9 mouse cellular contexts compared by ENCODE assay signal in genomic region chr6:4746036-4746695, GRCm38 (mm10). TPM values are rescaled to one million over a fixed set of nuclear protein-coding genes. Genes with fewer than 3 reads are reported as not detected.
DNase-seq lines count a peak whose midpoint lies in the region; ATAC-seq lines count a peak whose summit lies in the region.
"Had no signal": no experiment of that assay in that cellular context is flagged by ENCODE, and none has a peak within 500 bp of the region (broad histone marks: within the 10 kb centered on the region; RNA-seq: fewer than 3 reads in every experiment).

No protein-coding gene starts in this region.

- ATAC-seq in heart, embryonic 15.5 days (replicated peaks; ENCODE audit: insufficient number of reproducible peaks, insufficient read depth, low FRiP score, low read depth): no peak
- no peak for ATAC-seq in liver, embryonic 13.5 days (ENCODE audit: low read depth)

- peak overlapping the region; percentile 66 for H3K9ac ChIP-seq in heart, embryonic 15.5 days
- H3K9ac ChIP-seq in liver, embryonic 13.5 days: peak overlapping the region; percentile 49

- H3K4me1 ChIP-seq in heart, embryonic 15.5 days (replicated peaks): peaks cover 1% of the 10 kb centered on the region; the same call in 1 of the 2 replicates
- H3K4me1 ChIP-seq in liver, embryonic 13.5 days (replicated peaks): peaks cover 10% of the 10 kb centered on the region

- peak; percentile 17 for DNase-seq in left cerebral cortex, adult 11 months (ENCODE audit: low spot score)
- DNase-seq in left cerebral cortex, postnatal 14 days (ENCODE audit: low spot score in 2 of 2): no peak
- DNase-seq in cerebellum, postnatal 10 days: peak; percentile 53 to 61
- DNase-seq in liver, embryonic 13.5 days: no peak
- DNase-seq in retina, postnatal 1 day: peak; percentile 38
- no peak for DNase-seq in spleen, adult 12 weeks (ENCODE audit: low spot score)
- no peak for DNase-seq in urinary bladder, postnatal 36 days (ENCODE audit: low spot score in 2 of 2)

- peak overlapping the region; percentile 78 for H3K27ac ChIP-seq in heart, embryonic 15.5 days
- H3K27ac ChIP-seq in liver, embryonic 13.5 days: peak overlapping the region; percentile 39; the same call in 1 of the 2 replicates
- H3K27ac ChIP-seq: macrophage had no signal

- peaks cover 4% of the 10 kb centered on the region; the same call in 1 of the 2 replicates for H3K9me3 ChIP-seq in heart, embryonic 15.5 days (replicated peaks)
- no peaks in the 10 kb centered on the region; the same call in 1 of the 2 replicates for H3K9me3 ChIP-seq in liver, embryonic 13.5 days (replicated peaks)

- no peaks in the 10 kb centered on the region for H3K27me3 ChIP-seq in heart, embryonic 15.5 days
- peaks cover 27% of the 10 kb centered on the region for H3K27me3 ChIP-seq in liver, embryonic 13.5 days

- WGBS in heart, embryonic 15.5 days: 55% methylated on average over 22 of the region's 22 CpGs
- 49% methylated on average over 22 of the region's 22 CpGs for WGBS in liver, embryonic 13.5 days (ENCODE audit: insufficient replicate concordance)

- no peaks in the 10 kb centered on the region for H3K36me3 ChIP-seq in heart, embryonic 15.5 days
- H3K36me3 ChIP-seq in liver, embryonic 13.5 days: no peaks in the 10 kb centered on the region

- intact Hi-C loops in left cerebral cortex, postnatal 14 days (cut with DNase I): loop anchor here (5.0 to 10.0 kb wide), 4 partner anchors 156 to 639 kb away; partner anchors contain the start of genes Asb4 and Ppp1r9a

- peak overlapping the region; percentile 84 for H3K4me2 ChIP-seq in heart, embryonic 15.5 days
- peak overlapping the region; percentile 60 for H3K4me2 ChIP-seq in liver, embryonic 13.5 days

- H3K4me3 ChIP-seq in heart, embryonic 15.5 days: peak overlapping the region; percentile 60
- H3K4me3 ChIP-seq in liver, embryonic 13.5 days (replicated peaks): peak overlapping the region; percentile 50

RNA-seq across cellular contexts. Expression of gene Sgce, which starts 0.8 kb away (rescaled TPM):
- total RNA-seq in left cerebral cortex, postnatal 14 days (2021): 10 to 100 TPM; 31.3 to 31.6 TPM
- 57.7 and 57.8 TPM in 2 replicates for polyA plus RNA-seq in heart, embryonic 15.5 days (2015; fragmentation: Nextera tagmentation; extraction: Ambion mirVana)
- 17.3 and 20.1 TPM in 2 replicates for polyA plus RNA-seq in liver, embryonic 13.5 days (2015; fragmentation: Nextera tagmentation; extraction: Ambion mirVana)

RNA-seq across cellular contexts. Expression of gene Peg10, which starts 0.9 kb away (rescaled TPM):
- 10 to 100 TPM; 10.4 to 11.9 TPM for total RNA-seq in left cerebral cortex, postnatal 14 days (2021)
- 1.3 and 1.8 TPM in 2 replicates for polyA plus RNA-seq in heart, embryonic 15.5 days (2015; fragmentation: Nextera tagmentation; extraction: Ambion mirVana)
- polyA plus RNA-seq in liver, embryonic 13.5 days (2015; fragmentation: Nextera tagmentation; extraction: Ambion mirVana): 2.8 and 3.5 TPM in 2 replicates

Comparison
In these comparisons a context has a peak if more than half of its experiments do, and no peak if none do; other contexts are left out.
1. DNase-seq: peak in left cerebral cortex, adult 11 months (single experiment), cerebellum, postnatal 10 days (2 of 2) and retina, postnatal 1 day (single experiment); none in left cerebral cortex, postnatal 14 days (0 of 2), liver, embryonic 13.5 days (single experiment), spleen, adult 12 weeks (single experiment) and urinary bladder, postnatal 36 days (0 of 2).